Mouse (Mus musculus): ENCODE data around the gene Krt32.

DNA sequence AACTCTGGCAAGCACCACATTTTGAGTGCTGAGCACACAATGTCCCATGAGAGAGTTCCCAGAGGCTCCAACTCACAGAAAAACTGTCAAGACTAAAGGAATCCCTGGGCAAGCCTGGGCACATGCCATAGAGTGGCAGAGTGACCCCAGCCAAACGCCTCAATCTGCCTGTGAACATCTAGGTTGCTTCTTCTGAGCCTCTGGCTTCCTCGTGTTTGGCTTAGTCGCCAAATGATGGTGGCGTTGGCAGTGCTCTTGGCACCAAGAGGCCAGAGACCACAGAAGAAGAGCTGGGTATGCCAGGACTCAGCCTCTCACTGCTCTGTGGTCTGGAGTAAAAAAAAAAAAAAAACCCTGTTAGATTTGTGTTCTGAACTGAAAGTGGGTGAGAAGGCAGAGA, 12.4 kb upstream of the Krt32 start:
- TF ChIP-seq SIN3A (IDR thresholded peaks at IDR 0.05; ENCODE audit: low read length) (no peak), ETS1 (IDR thresholded peaks at IDR 0.05; ENCODE audit: low read depth, low read length) (no peak), UBTF (IDR thresholded peaks at IDR 0.05; ENCODE audit: borderline replicate concordance, insufficient read depth, low read depth, low read length) (no peak), ZC3H11A (IDR thresholded peaks at IDR 0.05; ENCODE audit: low read depth, low read length) (no peak), RCOR1 (IDR thresholded peaks at IDR 0.05; ENCODE audit: low read depth, low read length) (no peak)

All from MEL (cell line).